Mouse (Mus musculus) limb, embryonic 14.5 days (tissue): Measurements from ENCODE around the gene 2700049A03Rik. TPM values are rescaled to one million over a fixed set of nuclear protein-coding genes. Genes with fewer than 3 reads are reported as not detected.
A peak's percentile ranks its signal among the peaks of the same experiment; 100 is the strongest.

ENCODE experiments used
- ATAC-seq: fragments of 200-750 bp; cut with Nextera tagmentation; 2 replicates; pipeline ENCODE4 v1.8.0; 2017; ENCODE audit warnings: low read depth, moderate number of reproducible peaks, moderate TSS enrichment; ENCODE audit not compliant: low FRiP score
- DNase-seq: peaks from one replicate; pipeline ENCODE4 v3.0.0-alpha.2; 2015; ENCODE audit warnings: low spot score
- H3K27ac ChIP-seq: fragments of 300-500 bp; sonication (generic); replicated peaks from 2 replicates; pipeline ENCODE4 v1.5.1; 2014; ENCODE audit warnings: low read depth, mild to moderate bottlenecking, low read length, moderate library complexity, mixed read lengths
- H3K27me3 ChIP-seq: fragments of 300-500 bp; sonication (generic); 2 replicates; pipeline ENCODE4 v1.6.1; 2014; ENCODE audit warnings: low read length, mixed read lengths; ENCODE audit not compliant: control insufficient read depth, insufficient read depth
- H3K36me3 ChIP-seq: fragments of 300-500 bp; sonication (generic); 2 replicates; pipeline ENCODE4 v1.6.1; 2014; ENCODE audit warnings: mild to moderate bottlenecking, low read length, moderate library complexity, mixed read lengths; ENCODE audit not compliant: control insufficient read depth, insufficient read depth
- H3K4me1 ChIP-seq: fragments of 300-500 bp; sonication (generic); 2 replicates; pipeline ENCODE4 v1.6.1; 2014; ENCODE audit warnings: antibody characterized with exemption, low read length, mixed read lengths; ENCODE audit not compliant: control insufficient read depth, insufficient read depth
- H3K4me2 ChIP-seq: fragments of 300-500 bp; sonication (generic); replicated peaks from 2 replicates; pipeline ENCODE4 v1.6.1; 2014; ENCODE audit warnings: low read depth, mild to moderate bottlenecking, low read length, moderate library complexity; ENCODE audit not compliant: severe bottlenecking
- H3K4me3 ChIP-seq: fragments of 300-500 bp; sonication (generic); replicated peaks from 2 replicates; pipeline ENCODE4 v1.5.1; 2014; ENCODE audit warnings: low read length
- H3K9ac ChIP-seq: fragments of 300-500 bp; sonication (generic); 2 replicates; pipeline ENCODE4 v1.6.1; 2014; ENCODE audit warnings: mild to moderate bottlenecking, low read depth, low read length, moderate library complexity; ENCODE audit not compliant: severe bottlenecking
- H3K9me3 ChIP-seq: fragments of 300-500 bp; sonication (generic); 2 replicates; pipeline ENCODE4 v1.6.1; 2016; ENCODE audit warnings: low read length; ENCODE audit not compliant: control insufficient read depth
- POLR2A ChIP-seq: fragments of 200-500 bp; IDR thresholded peaks from 2 replicates; pipeline ENCODE4 v1.8.0; 2012; ENCODE audit warnings: inconsistent platforms, mild to moderate bottlenecking, moderate library complexity, borderline replicate concordance; ENCODE audit not compliant: insufficient read depth, insufficient read length; ENCODE audit errors: extremely low read depth
- WGBS: fragments of 180-500 bp; shearing (Covaris S2); extraction: QIAGEN DNeasy Blood & Tissue Kit; methylation state at CpG from one replicate; pipeline ENCODE4 v1.1.7; 2014; 5-methylcytosine and 5-hydroxymethylcytosine counted together
- polyA plus RNA-seq, 2 experiments: library from polyadenylated mRNA; depleted of rRNA in 1 of 2; stranded (reverse) in 1 of 2; unstranded in 1 of 2; fragments of >200 nt; fragmentation: Nextera tagmentation in 1 of 2; extraction: Ambion mirVana in 1 of 2; gene quantifications; 2 replicates each; pipeline versions ENCODE4 v1.2.1 to v1.2.3; 2012 to 2014

Gene 2700049A03Rik
- polyA plus RNA-seq, 2 experiments: 9.5 to 12.5 TPM

DNA sequence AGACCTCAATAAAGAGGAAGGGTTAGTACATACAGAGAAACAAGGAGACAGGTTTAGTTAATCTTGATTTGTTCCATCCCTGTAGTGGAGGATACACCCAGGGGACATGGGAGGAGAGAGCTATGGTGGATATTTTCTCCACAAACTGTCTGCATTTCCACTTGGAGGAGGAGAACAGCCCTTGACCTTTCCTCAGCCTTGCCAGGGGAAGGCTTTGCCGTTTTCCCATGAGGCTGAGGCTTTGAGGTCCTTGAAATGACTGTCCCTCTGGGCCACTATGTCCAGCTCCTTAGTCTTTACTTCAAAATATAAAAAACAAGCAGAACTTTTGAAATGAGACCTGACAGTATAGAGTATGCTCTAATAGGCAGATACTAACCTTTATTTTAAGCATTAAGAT lies 33.3 kb downstream of the 2700049A03Rik start:
- TF ChIP-seq POLR2A: no peak
- Histone ChIP-seq H3K36me3 (peaks cover 58% of the 10 kb centered on the region), H3K4me2 (no peak overlapping the region), H3K27me3 (no peaks in the 10 kb centered on the region), H3K9ac (no peak overlapping the region), H3K4me1 (no peaks in the 10 kb centered on the region), H3K27ac (no peak overlapping the region), H3K9me3 (no peaks in the 10 kb centered on the region), H3K4me3 (no peak overlapping the region)
- 92% methylated on average over 1 of the region's 1 CpGs for WGBS
- ATAC-seq (no peak), DNase-seq (no peak)

DNA sequence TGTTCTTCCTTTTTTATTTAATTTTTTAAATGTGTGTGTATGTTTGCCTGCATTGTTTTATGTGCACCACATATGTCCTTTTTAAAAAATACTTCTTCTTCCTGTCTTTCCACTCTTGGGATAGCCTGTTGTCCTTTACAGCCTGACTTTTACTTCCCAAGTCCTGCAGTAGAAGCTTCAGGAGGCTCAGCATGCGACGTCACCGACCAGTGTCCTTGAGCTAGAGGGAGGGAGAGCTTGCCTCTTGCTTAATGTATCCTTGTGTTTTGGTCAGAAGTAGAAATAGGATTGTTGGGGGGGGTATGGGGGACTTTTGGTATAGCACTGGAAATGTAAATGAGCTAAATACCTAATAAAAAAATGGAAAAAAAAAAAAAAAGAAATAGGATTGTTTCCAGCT lies 47.1 kb downstream of the 2700049A03Rik start:
- TF ChIP-seq POLR2A: no peak
- 92% methylated on average over 3 of the region's 3 CpGs for WGBS
- ATAC-seq: no peak

DNA sequence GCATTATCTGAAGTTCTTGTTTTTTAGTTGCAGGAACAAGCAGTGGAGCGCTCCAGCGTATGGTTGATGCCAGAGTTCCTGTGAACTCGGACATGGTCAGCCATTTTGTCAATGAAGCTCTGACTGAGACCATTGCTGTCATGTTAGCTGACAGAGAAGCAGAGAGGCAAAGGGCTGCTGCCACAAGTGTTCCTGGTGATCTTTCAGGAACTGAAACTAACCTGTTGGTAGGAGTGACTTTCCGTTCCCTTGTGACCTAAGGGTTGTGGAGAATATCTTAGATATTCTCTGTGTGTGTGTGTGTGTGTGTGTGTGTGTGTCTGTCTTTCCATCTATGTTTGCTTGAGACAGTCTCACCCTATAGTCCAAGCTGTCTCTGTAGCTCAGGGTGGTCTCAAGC lies 47.7 kb downstream of the 2700049A03Rik start:
- H3K36me3 ChIP-seq: peaks cover 58% of the 10 kb centered on the region
- DNase-seq: no peak
- 97% methylated on average over 4 of the region's 4 CpGs for WGBS

More for the DNA sequence above, 47.1 kb downstream of the 2700049A03Rik start:
- Histone ChIP-seq H3K4me3 (no peak overlapping the region), H3K9me3 (no peaks in the 10 kb centered on the region), H3K9ac (no peak overlapping the region), H3K4me1 (no peaks in the 10 kb centered on the region), H3K36me3 (peaks cover 59% of the 10 kb centered on the region), H3K27ac (no peak overlapping the region), H3K4me2 (no peak overlapping the region), H3K27me3 (no peaks in the 10 kb centered on the region)
- no peak for DNase-seq

DNA sequence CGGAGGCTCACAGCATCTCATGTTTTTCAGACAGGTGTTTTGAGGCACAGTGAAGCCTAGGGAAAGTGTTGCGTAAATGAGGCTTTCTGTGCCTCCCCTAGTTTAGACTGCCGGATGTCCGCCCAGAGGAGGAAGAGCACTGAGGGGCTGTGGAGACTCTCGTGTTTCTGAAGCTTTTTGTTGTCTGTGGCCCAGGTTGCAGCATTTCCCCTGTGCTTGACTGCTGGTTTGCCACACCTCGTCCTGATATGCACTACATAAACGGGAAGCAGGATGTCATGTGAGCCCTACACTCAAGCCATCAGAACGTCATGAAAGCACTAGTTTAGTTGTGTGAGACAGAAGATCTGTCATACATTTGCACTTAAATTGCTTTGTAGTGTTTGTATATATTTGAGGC lies 56.1 kb downstream of the 2700049A03Rik start:
- H3K4me1 ChIP-seq: no peaks in the 10 kb centered on the region
- DNase-seq (no peak), ATAC-seq (no peak)
- H3K4me2 ChIP-seq: no peak overlapping the region
- no peak overlapping the region for H3K4me3 ChIP-seq
- H3K27me3 ChIP-seq: no peaks in the 10 kb centered on the region
- no peak for TF ChIP-seq POLR2A
- no peaks in the 10 kb centered on the region for H3K9me3 ChIP-seq
- no peak overlapping the region for H3K27ac ChIP-seq
- H3K36me3 ChIP-seq: peaks cover 56% of the 10 kb centered on the region
- no peak overlapping the region for H3K9ac ChIP-seq
- 82% methylated on average over 8 of the region's 8 CpGs for WGBS

More for the DNA sequence above, 47.7 kb downstream of the 2700049A03Rik start:
- no peak for TF ChIP-seq POLR2A
- no peak overlapping the region for H3K9ac ChIP-seq
- no peak overlapping the region for H3K27ac ChIP-seq
- no peak overlapping the region for H3K4me2 ChIP-seq
- no peak for ATAC-seq
- no peaks in the 10 kb centered on the region for H3K4me1 ChIP-seq
- no peak overlapping the region for H3K4me3 ChIP-seq
- no peaks in the 10 kb centered on the region for H3K9me3 ChIP-seq
- H3K27me3 ChIP-seq: no peaks in the 10 kb centered on the region

DNA sequence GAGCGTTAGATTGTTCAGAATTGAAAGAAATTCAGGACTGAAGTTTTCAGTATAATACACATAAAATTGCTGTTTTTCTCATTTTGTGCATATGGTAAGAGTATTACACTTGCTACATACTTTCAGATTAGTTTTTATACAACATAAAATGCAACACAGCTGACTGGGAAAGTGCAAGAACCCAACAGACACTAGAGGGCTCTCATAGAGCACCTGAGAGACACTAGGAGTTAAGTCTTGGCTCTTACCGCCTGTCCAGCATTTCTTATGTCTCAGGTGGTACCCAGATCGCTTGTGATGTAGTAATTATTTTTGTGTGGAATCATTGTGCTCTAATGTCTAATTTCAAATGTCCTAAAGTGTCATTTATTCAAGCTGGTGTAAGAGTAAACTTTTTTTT lies 61.0 kb downstream of the 2700049A03Rik start:
- peak; percentile 71 for DNase-seq
- TF ChIP-seq POLR2A: no peak
- peaks cover 25% of the 10 kb centered on the region for H3K36me3 ChIP-seq

DNA sequence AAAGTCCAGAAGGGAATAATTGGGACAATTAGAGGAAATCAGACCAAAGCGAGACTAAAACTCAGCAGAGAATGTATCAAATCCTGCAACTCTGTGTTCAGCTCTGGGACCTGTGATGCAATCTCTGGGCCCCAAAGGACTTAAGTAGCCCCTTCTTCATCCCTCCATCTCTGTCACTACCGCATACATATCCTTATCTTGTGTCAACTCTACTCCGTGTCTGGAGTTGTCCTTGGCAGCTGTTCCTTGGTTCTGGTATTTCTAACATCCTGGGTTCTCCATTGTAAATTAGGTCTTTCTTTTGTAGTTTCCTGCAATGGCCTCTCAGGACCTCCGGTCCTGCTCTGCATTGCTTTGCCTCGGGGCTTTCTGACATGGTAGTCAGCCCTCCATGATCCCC lies 65.1 kb downstream of the 2700049A03Rik start:
- Histone ChIP-seq H3K9me3 (no peaks in the 10 kb centered on the region), H3K4me1 (peaks cover 14% of the 10 kb centered on the region; the same call in 1 of the 2 replicates), H3K4me2 (no peak overlapping the region), H3K27me3 (no peaks in the 10 kb centered on the region), H3K36me3 (peaks cover 9% of the 10 kb centered on the region), H3K9ac (no peak overlapping the region), H3K4me3 (no peak overlapping the region), H3K27ac (peak overlapping the region; percentile 6)
- DNase-seq (no peak), ATAC-seq (no peak)
- no peak for TF ChIP-seq POLR2A
- WGBS: 56% methylated on average over 5 of the region's 5 CpGs

More for the DNA sequence above, 61.0 kb downstream of the 2700049A03Rik start:
- no peak overlapping the region for H3K4me3 ChIP-seq
- H3K9me3 ChIP-seq: no peaks in the 10 kb centered on the region
- peak; percentile 47; the same call in 1 of the 2 replicates for ATAC-seq
- H3K4me1 ChIP-seq: peaks cover 10% of the 10 kb centered on the region; the same call in 1 of the 2 replicates
- no peak overlapping the region for H3K9ac ChIP-seq
- H3K27ac ChIP-seq: no peak overlapping the region
- 59% methylated on average over 3 of the region's 3 CpGs for WGBS
- no peak overlapping the region for H3K4me2 ChIP-seq
- H3K27me3 ChIP-seq: no peaks in the 10 kb centered on the region
